Comparison of ENCODE assay signal across 8 mouse cellular contexts in the genomic region with DNA sequence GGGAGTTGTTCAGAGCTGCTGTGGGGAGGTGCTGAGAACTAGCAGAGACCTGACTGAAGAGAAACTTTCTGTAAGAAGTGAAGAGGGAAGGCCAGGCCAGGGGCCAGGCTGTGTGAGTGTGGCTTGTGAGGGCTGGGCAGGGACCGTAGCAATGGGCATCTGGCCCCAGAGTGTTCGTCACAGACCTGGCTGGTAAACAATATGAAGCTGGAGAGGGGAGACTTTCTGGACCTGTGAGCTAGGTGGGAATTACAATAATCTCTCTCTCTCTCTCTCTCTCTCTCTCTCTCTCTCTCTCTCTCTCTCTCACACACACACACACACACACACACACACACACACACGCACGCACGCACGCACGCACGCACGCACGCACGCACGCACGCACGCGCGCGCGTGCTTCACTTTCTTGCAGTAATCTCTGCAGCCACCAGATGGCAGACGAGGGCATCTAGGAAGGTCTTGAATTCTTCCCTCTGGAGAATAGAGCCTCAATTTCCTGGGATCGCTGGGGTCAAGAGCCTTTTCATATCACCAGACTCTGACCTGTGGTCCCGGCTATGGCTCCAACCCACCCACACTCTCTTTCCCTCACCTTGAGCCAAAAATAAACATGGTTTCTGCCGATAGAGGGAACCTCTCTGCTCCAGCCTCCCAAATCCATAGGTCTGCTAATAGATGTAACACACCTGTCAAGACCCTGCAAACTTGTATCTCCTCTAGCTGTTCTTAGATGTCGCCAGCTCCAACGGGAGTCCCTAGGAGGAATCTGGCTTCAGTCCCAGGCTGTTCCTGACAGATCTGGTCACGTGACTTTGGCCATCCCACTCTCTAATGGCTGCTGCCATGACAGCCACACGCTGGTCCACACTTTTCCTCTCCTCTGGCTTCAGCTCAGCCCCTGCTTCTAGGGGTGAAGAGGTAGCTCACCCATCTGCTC. TPM values are rescaled to one million over a fixed set of nuclear protein-coding genes. Genes with fewer than 3 reads are reported as not detected.
DNase-seq lines count a peak whose midpoint lies in the region; ATAC-seq and TF ChIP-seq lines count a peak whose summit lies in the region.

No protein-coding gene starts in this region.

- H3K27me3 ChIP-seq in hindbrain, embryonic 12.5 days = no peaks in the 10 kb centered on the region
- H3K27me3 ChIP-seq in lung, postnatal 0 days (replicated peaks; ENCODE audit: insufficient read depth, low read length) = no peaks in the 10 kb centered on the region

- no peak overlapping the region for H3K9ac ChIP-seq in hindbrain, embryonic 12.5 days
- 0 out of 2 replicates have a peak overlapping the region, but pooled peaks have one; percentile 1 for H3K9ac ChIP-seq in lung, postnatal 0 days (replicated peaks; ENCODE audit: low read depth)

- peak; percentile 79 for DNase-seq in Muller cell, postnatal 12 days (ENCODE audit: inconsistent ontology term)
- DNase-seq in cerebellum, postnatal 10 days = peak; percentile 93 to 95
- peak; percentile 64 to 80 for DNase-seq in frontal cortex, postnatal 10 days (ENCODE audit: low spot score in 2 of 2)
- DNase-seq in layer of hippocampus, postnatal 10 days (ENCODE audit: low spot score in 2 of 2) = peak; percentile 90 to 92
- DNase-seq in lung, postnatal 0 days (ENCODE audit: low spot score) = peak; percentile 84
- DNase-seq in ovary, postnatal 36 days (ENCODE audit: low spot score) = peak; percentile 76
- DNase-seq in thymus, postnatal 25 days = peak; percentile 72

- ATAC-seq in hindbrain, embryonic 12.5 days (ENCODE audit: low FRiP score) = peak; percentile 66
- peak; percentile 57 for ATAC-seq in lung, postnatal 0 days

- TF ChIP-seq EP300 in lung, postnatal 0 days (IDR thresholded peaks at IDR 0.05) = no peak

- no peaks in the 10 kb centered on the region for H3K36me3 ChIP-seq in hindbrain, embryonic 12.5 days
- H3K36me3 ChIP-seq in lung, postnatal 0 days (ENCODE audit: insufficient read depth, low read length) = no peaks in the 10 kb centered on the region

- peak overlapping the region; percentile 28 for H3K4me3 ChIP-seq in hindbrain, embryonic 12.5 days
- H3K4me3 ChIP-seq in lung, postnatal 0 days (ENCODE audit: low read depth, low read length) = peak overlapping the region; percentile 18

- H3K9me3 ChIP-seq in hindbrain, embryonic 12.5 days (replicated peaks) = no peaks in the 10 kb centered on the region
- no peaks in the 10 kb centered on the region for H3K9me3 ChIP-seq in lung, postnatal 0 days (ENCODE audit: low read length)

- peak; percentile 81 for TF ChIP-seq CTCF in lung, postnatal 0 days (IDR thresholded peaks at IDR 0.05)

- peaks cover 13% of the 10 kb centered on the region for H3K4me1 ChIP-seq in hindbrain, embryonic 12.5 days
- no peaks in the 10 kb centered on the region for H3K4me1 ChIP-seq in lung, postnatal 0 days (ENCODE audit: insufficient read depth, low read depth, low read length)

- 15% methylated on average over 23 of the region's 26 CpGs for WGBS in hindbrain, embryonic 12.5 days
- 25% methylated on average over 10 of the region's 26 CpGs for WGBS in lung, postnatal 0 days

- H3K4me2 ChIP-seq in hindbrain, embryonic 12.5 days (replicated peaks) = peak overlapping the region; percentile 53
- H3K4me2 ChIP-seq in lung, postnatal 0 days (replicated peaks; ENCODE audit: low read depth, low read length) = peak overlapping the region; percentile 36

- H3K27ac ChIP-seq in hindbrain, embryonic 12.5 days = peak overlapping the region; percentile 55; the same call in 1 of the 2 replicates
- H3K27ac ChIP-seq in lung, postnatal 0 days (ENCODE audit: low read length) = no peak overlapping the region

RNA-seq across cellular contexts. Expression of a gene that starts 16.1 kb away (rescaled TPM):
- polyA plus RNA-seq in hindbrain, embryonic 12.5 days (2016; fragmentation: Nextera tagmentation; extraction: Ambion mirVana) = 21.9 and 22.5 TPM in 2 replicates
- total RNA-seq in layer of hippocampus, postnatal 10 days (2021) = 10 to 100 TPM; 15.1 to 17.0 TPM
- polyA plus RNA-seq in lung, postnatal 0 days (2015; fragmentation: Nextera tagmentation; extraction: Ambion mirVana) = 7.1 and 8.4 TPM in 2 replicates

RNA-seq across cellular contexts. Expression of a gene that starts 42.0 kb away (rescaled TPM):
- 0.28 and 0.73 TPM in 2 replicates for polyA plus RNA-seq in hindbrain, embryonic 12.5 days (2016; fragmentation: Nextera tagmentation; extraction: Ambion mirVana)
- total RNA-seq in layer of hippocampus, postnatal 10 days (2021) = 1 to 10 TPM; 1.5 to 1.8 TPM
- polyA plus RNA-seq in lung, postnatal 0 days (2015; fragmentation: Nextera tagmentation; extraction: Ambion mirVana) = 0.12 and 0.14 TPM in 2 replicates
